Mouse (Mus musculus): Measurements from ENCODE around the gene Fgf7. TPM values are rescaled to one million over a fixed set of nuclear protein-coding genes. Genes with fewer than 3 reads are reported as not detected.

Gene Fgf7
- polyA plus RNA-seq, 1 experiment from 2014 or later, result 1.9 TPM

DNA sequence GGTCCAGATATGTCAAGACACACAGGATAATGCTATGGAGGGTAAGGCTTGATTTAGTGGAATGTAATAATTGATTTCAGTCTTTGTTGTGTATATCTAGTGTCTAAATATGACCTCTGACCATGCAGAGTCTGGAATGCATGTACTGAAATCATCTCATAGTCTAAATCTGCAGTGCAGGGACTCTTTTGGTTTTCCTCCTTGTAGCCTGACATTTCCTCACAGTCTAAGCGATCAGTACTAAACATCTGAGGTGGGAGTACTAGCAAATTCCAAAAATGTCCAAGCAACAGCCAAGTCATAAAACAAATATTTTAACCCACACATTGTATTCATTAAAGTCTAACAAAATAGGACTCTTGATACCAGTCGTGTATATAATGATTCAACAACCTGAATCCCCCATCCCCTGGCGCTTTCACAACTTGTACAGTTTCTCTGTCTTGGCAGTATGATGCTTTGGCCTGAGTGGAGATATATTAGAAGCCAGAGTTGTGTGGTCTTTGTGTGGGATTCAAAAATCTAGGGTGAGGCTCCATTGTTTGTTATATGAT, 30.9 kb downstream of the Fgf7 start:
- ATAC-seq (replicated peaks; ENCODE audit: insufficient number of reproducible peaks, low FRiP score, low TSS enrichment, low read depth) (no peak), DNase-seq (ENCODE audit: low spot score) (no peak)
- Histone ChIP-seq H3K9ac (replicated peaks; ENCODE audit: low read length) (no peak overlapping the region), H3K4me2 (ENCODE audit: low read depth, low read length) (no peak overlapping the region), H3K27ac (replicated peaks; ENCODE audit: low read depth, low read length) (no peak overlapping the region), H3K4me3 (ENCODE audit: low read depth, low read length) (no peak overlapping the region), H3K9me3 (replicated peaks; ENCODE audit: control insufficient read depth, low read length) (no peaks in the 10 kb centered on the region), H3K4me1 (ENCODE audit: control insufficient read depth, insufficient read depth, low read length) (no peaks in the 10 kb centered on the region), H3K36me3 (replicated peaks; ENCODE audit: control insufficient read depth, insufficient read depth, low read depth, low read length) (no peaks in the 10 kb centered on the region), H3K27me3 (ENCODE audit: control insufficient read depth, insufficient read depth, low read length) (no peaks in the 10 kb centered on the region)
- WGBS, result 78% methylated on average over 3 of the region's 3 CpGs

DNA sequence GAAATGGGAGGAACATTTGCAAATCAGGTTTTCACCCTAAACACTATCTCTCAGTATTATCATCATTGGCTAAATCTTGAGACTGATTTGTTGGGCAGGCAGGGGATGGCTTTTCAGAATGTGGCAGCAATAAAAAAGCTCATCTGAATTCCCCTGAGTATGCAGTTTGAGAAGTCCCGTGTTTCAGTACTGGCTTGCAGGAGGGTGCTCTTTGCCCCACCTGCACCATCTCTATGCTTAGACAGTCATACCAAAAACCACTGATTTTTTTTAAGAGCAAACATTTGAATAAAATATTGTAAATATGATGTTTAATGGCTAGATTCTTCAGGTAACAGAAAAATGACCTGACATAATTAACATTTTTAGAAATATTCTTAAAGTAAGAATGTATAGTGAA, 35.3 kb downstream of the Fgf7 start:
- Histone ChIP-seq H3K27me3 (ENCODE audit: control insufficient read depth, insufficient read depth, low read length) (no peaks in the 10 kb centered on the region), H3K4me1 (ENCODE audit: control insufficient read depth, insufficient read depth, low read length) (no peaks in the 10 kb centered on the region), H3K27ac (replicated peaks; ENCODE audit: low read depth, low read length) (no peak overlapping the region), H3K4me3 (ENCODE audit: low read depth, low read length) (no peak overlapping the region), H3K9me3 (replicated peaks; ENCODE audit: control insufficient read depth, low read length) (no peaks in the 10 kb centered on the region), H3K4me2 (ENCODE audit: low read depth, low read length) (no peak overlapping the region), H3K9ac (replicated peaks; ENCODE audit: low read length) (no peak overlapping the region), H3K36me3 (replicated peaks; ENCODE audit: control insufficient read depth, insufficient read depth, low read depth, low read length) (no peaks in the 10 kb centered on the region)
- 80% methylated on average over 1 of the region's 1 CpGs for WGBS
- no peak for ATAC-seq (replicated peaks; ENCODE audit: insufficient number of reproducible peaks, low FRiP score, low TSS enrichment, low read depth)
- no peak for DNase-seq (ENCODE audit: low spot score)

DNA sequence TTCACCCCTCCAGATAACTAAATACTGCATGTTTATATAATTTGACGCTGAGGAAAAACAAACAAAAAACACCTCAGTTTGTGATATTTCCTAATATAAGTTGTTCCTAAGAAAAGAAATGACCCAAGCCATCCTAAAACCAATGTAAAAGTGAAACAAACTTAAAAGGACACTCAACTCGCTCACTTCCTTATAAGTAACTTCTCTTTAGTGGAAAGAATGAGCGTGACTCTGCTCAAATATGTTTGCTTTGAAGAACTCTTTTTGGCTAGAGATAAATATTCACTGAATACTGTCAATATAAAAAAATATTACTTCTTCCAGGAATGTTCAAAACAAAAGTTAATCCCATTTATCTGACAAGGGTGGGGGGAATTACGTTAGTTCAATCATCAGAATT, 39.3 kb downstream of the Fgf7 start:
- H3K9ac ChIP-seq (replicated peaks; ENCODE audit: low read length), result no peak overlapping the region
- no peak for DNase-seq (ENCODE audit: low spot score)
- no peak overlapping the region for H3K4me2 ChIP-seq (ENCODE audit: low read depth, low read length)
- 93% methylated on average over 4 of the region's 4 CpGs for WGBS
- H3K27me3 ChIP-seq (ENCODE audit: control insufficient read depth, insufficient read depth, low read length), result no peaks in the 10 kb centered on the region
- ATAC-seq (replicated peaks; ENCODE audit: insufficient number of reproducible peaks, low FRiP score, low TSS enrichment, low read depth), result no peak
- H3K9me3 ChIP-seq (replicated peaks; ENCODE audit: control insufficient read depth, low read length), result no peaks in the 10 kb centered on the region
- no peaks in the 10 kb centered on the region for H3K4me1 ChIP-seq (ENCODE audit: control insufficient read depth, insufficient read depth, low read length)
- H3K4me3 ChIP-seq (ENCODE audit: low read depth, low read length), result no peak overlapping the region
- no peaks in the 10 kb centered on the region for H3K36me3 ChIP-seq (replicated peaks; ENCODE audit: control insufficient read depth, insufficient read depth, low read depth, low read length)
- H3K27ac ChIP-seq (replicated peaks; ENCODE audit: low read depth, low read length), result no peak overlapping the region

- H3K9ac ChIP-seq (replicated peaks; ENCODE audit: low read length), result no peak overlapping the region
- no peak for ATAC-seq (replicated peaks; ENCODE audit: insufficient number of reproducible peaks, low FRiP score, low TSS enrichment, low read depth)
- 93% methylated on average over 6 of the region's 6 CpGs for WGBS
These were observed 42.0 kb downstream of the Fgf7 start for GRCm38 (mm10) chr2:126076506-126076905.

GRCm38 (mm10) chr2:126079086-126079485, 44.6 kb downstream of the Fgf7 start:
- no peaks in the 10 kb centered on the region for H3K9me3 ChIP-seq (replicated peaks; ENCODE audit: control insufficient read depth, low read length)
- H3K4me2 ChIP-seq (ENCODE audit: low read depth, low read length), result no peak overlapping the region
- H3K36me3 ChIP-seq (replicated peaks; ENCODE audit: control insufficient read depth, insufficient read depth, low read depth, low read length), result no peaks in the 10 kb centered on the region
- DNase-seq (ENCODE audit: low spot score) (no peak), ATAC-seq (replicated peaks; ENCODE audit: insufficient number of reproducible peaks, low FRiP score, low TSS enrichment, low read depth) (no peak)
- 67% methylated on average over 2 of the region's 2 CpGs for WGBS
- H3K4me1 ChIP-seq (ENCODE audit: control insufficient read depth, insufficient read depth, low read length), result no peaks in the 10 kb centered on the region
- H3K27me3 ChIP-seq (ENCODE audit: control insufficient read depth, insufficient read depth, low read length), result no peaks in the 10 kb centered on the region
- no peak overlapping the region for H3K9ac ChIP-seq (replicated peaks; ENCODE audit: low read length)
- no peak overlapping the region for H3K27ac ChIP-seq (replicated peaks; ENCODE audit: low read depth, low read length)
- no peak overlapping the region for H3K4me3 ChIP-seq (ENCODE audit: low read depth, low read length)

More at GRCm38 (mm10) chr2:126076506-126076905, 42.0 kb downstream of the Fgf7 start:
- H3K4me2 ChIP-seq (ENCODE audit: low read depth, low read length), result no peak overlapping the region
- H3K27me3 ChIP-seq (ENCODE audit: control insufficient read depth, insufficient read depth, low read length), result no peaks in the 10 kb centered on the region
- no peak for DNase-seq (ENCODE audit: low spot score)
- H3K4me1 ChIP-seq (ENCODE audit: control insufficient read depth, insufficient read depth, low read length), result no peaks in the 10 kb centered on the region
- no peak overlapping the region for H3K27ac ChIP-seq (replicated peaks; ENCODE audit: low read depth, low read length)
- H3K36me3 ChIP-seq (replicated peaks; ENCODE audit: control insufficient read depth, insufficient read depth, low read depth, low read length), result no peaks in the 10 kb centered on the region
- H3K4me3 ChIP-seq (ENCODE audit: low read depth, low read length), result no peak overlapping the region
- no peaks in the 10 kb centered on the region for H3K9me3 ChIP-seq (replicated peaks; ENCODE audit: control insufficient read depth, low read length)

GRCm38 (mm10) chr2:126084326-126084725, 49.9 kb downstream of the Fgf7 start:
- 84% methylated on average over 3 of the region's 3 CpGs for WGBS
- Histone ChIP-seq H3K27ac (replicated peaks; ENCODE audit: low read depth, low read length) (no peak overlapping the region), H3K27me3 (ENCODE audit: control insufficient read depth, insufficient read depth, low read length) (no peaks in the 10 kb centered on the region), H3K4me3 (ENCODE audit: low read depth, low read length) (no peak overlapping the region), H3K4me2 (ENCODE audit: low read depth, low read length) (no peak overlapping the region), H3K36me3 (replicated peaks; ENCODE audit: control insufficient read depth, insufficient read depth, low read depth, low read length) (no peaks in the 10 kb centered on the region), H3K9ac (replicated peaks; ENCODE audit: low read length) (no peak overlapping the region), H3K9me3 (replicated peaks; ENCODE audit: control insufficient read depth, low read length) (no peaks in the 10 kb centered on the region), H3K4me1 (ENCODE audit: control insufficient read depth, insufficient read depth, low read length) (no peaks in the 10 kb centered on the region)
- DNase-seq (ENCODE audit: low spot score) (no peak), ATAC-seq (replicated peaks; ENCODE audit: insufficient number of reproducible peaks, low FRiP score, low TSS enrichment, low read depth) (no peak)

DNA sequence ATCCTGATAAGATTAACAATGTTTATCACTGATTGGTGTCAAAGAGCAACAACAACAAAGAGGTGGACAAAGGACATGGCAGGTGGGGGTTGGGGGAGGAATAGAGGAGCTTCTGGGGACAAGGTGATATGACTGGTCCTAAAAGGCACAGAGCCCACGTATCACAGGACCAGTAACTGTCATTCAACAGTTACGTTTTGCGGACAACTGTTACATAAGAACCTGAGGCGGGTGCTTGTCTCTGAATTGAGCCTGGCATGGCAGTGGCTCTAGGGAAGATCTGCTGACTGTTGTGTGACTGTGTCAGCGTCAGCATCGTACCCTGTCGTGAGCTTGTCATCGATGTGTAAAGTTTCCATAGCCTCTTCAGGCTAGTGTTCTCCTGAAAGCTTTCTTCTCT, 51.7 kb downstream of the Fgf7 start:
- no peak overlapping the region for H3K27ac ChIP-seq (replicated peaks; ENCODE audit: low read depth, low read length)
- no peak for ATAC-seq (replicated peaks; ENCODE audit: insufficient number of reproducible peaks, low FRiP score, low TSS enrichment, low read depth)
- 80% methylated on average over 8 of the region's 8 CpGs for WGBS
- no peaks in the 10 kb centered on the region for H3K4me1 ChIP-seq (ENCODE audit: control insufficient read depth, insufficient read depth, low read length)
- no peak overlapping the region for H3K4me2 ChIP-seq (ENCODE audit: low read depth, low read length)
- no peaks in the 10 kb centered on the region for H3K27me3 ChIP-seq (ENCODE audit: control insufficient read depth, insufficient read depth, low read length)
- H3K9me3 ChIP-seq (replicated peaks; ENCODE audit: control insufficient read depth, low read length), result no peaks in the 10 kb centered on the region
- H3K9ac ChIP-seq (replicated peaks; ENCODE audit: low read length), result no peak overlapping the region
- DNase-seq (ENCODE audit: low spot score), result no peak
- H3K4me3 ChIP-seq (ENCODE audit: low read depth, low read length), result no peak overlapping the region
- no peaks in the 10 kb centered on the region for H3K36me3 ChIP-seq (replicated peaks; ENCODE audit: control insufficient read depth, insufficient read depth, low read depth, low read length)

DNA sequence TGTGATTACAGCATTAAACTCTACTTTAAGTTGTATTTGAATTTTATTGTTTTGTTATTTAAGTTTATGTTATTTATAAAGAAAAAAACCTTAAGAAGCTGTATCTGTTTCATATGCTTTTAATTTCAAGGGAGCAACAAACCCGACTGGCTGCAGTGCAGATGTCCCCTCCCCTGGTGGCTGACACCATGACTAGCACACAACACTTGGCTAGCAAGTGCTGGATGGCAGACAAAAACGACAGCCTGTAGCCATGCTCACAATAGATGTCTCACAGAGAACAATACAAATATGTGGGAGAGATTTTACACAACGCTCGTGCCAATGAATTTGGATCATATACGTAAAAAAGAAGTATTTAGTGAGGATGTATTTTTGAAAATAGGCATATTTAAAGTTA, 56.0 kb downstream of the Fgf7 start:
- DNase-seq (ENCODE audit: low spot score) (no peak), ATAC-seq (replicated peaks; ENCODE audit: insufficient number of reproducible peaks, low FRiP score, low TSS enrichment, low read depth) (no peak)
- Histone ChIP-seq H3K27ac (replicated peaks; ENCODE audit: low read depth, low read length) (no peak overlapping the region), H3K4me1 (ENCODE audit: control insufficient read depth, insufficient read depth, low read length) (no peaks in the 10 kb centered on the region), H3K36me3 (replicated peaks; ENCODE audit: control insufficient read depth, insufficient read depth, low read depth, low read length) (no peaks in the 10 kb centered on the region), H3K27me3 (ENCODE audit: control insufficient read depth, insufficient read depth, low read length) (no peaks in the 10 kb centered on the region), H3K9ac (replicated peaks; ENCODE audit: low read length) (no peak overlapping the region), H3K4me2 (ENCODE audit: low read depth, low read length) (no peak overlapping the region), H3K9me3 (replicated peaks; ENCODE audit: control insufficient read depth, low read length) (no peaks in the 10 kb centered on the region), H3K4me3 (ENCODE audit: low read depth, low read length) (no peak overlapping the region)
- WGBS, result 67% methylated on average over 5 of the region's 5 CpGs
